Mouse (Mus musculus) left cerebral cortex, postnatal 36 days (tissue): ENCODE data around the gene Ruvbl2. TPM values are rescaled to one million over a fixed set of nuclear protein-coding genes. Genes with fewer than 3 reads are reported as not detected.
"Not testable (repeated sequence)": the region's sequence is repeated elsewhere in the genome, so short reads cannot be mapped to it uniquely, and the experiment has no call there.

Source experiments
- DNase-seq, 2 experiments: peaks; one replicate each; pipeline ENCODE4 v3.0.0; 2021 to 2022; ENCODE audit warnings: low spot score in 2 of 2, mixed read lengths in 1 of 2
- intact Hi-C: fragments of 180-260 bp; cut with DNase I; formaldehyde crosslinking; loops from one replicate; pipeline ENCODE4 v1.15.1; 2025
- microRNA-seq: library from miRNA; unstranded; fragments of <30 nt; microRNA quantifications from one replicate; pipeline ENCODE4 v1.2.0, GENCODE M21; 2022
- total RNA-seq, 2 experiments: library from RNA; stranded (reverse); gene quantifications; 2 replicates each; pipeline ENCODE4 v1.2.3; 2021

The Ruvbl2 gene
- total RNA-seq, 2 experiments from 2014 or later, result 39.7 to 41.5 TPM

GRCm38 (mm10) chr7:45406157-45407156 lies 31.4 kb downstream of the Ruvbl2 start:
- no peak for DNase-seq
- intact Hi-C loops, result no loop called here

- intact Hi-C loops, result no loop called here
- peak; percentile 58 to 61 for DNase-seq
These were observed 32.5 kb downstream of the Ruvbl2 start, which contains the start of gene Kcna7 for GRCm38 (mm10) chr7:45405091-45406075. Kcna7 (plus strand) TSS chr7:45405653.

- intact Hi-C loops, result no loop called here
- no peak for DNase-seq
These were observed 34.2 kb downstream of the Ruvbl2 start for GRCm38 (mm10) chr7:45403532-45404261.

GRCm38 (mm10) chr7:45401521-45402085 lies 36.3 kb downstream of the Ruvbl2 start:
- intact Hi-C loops, result no loop called here
- DNase-seq, result no peak

GRCm38 (mm10) chr7:45396787-45397186 lies 41.1 kb downstream of the Ruvbl2 start:
- intact Hi-C loops, result loop anchor here (10.0 kb wide), 1 partner anchor 92 kb away; no protein-coding TSS in a partner anchor
- DNase-seq, result no peak

- intact Hi-C loops, result loop anchor here (10.0 kb wide), 1 partner anchor 92 kb away; no protein-coding TSS in a partner anchor
- not testable (repeated sequence) for DNase-seq
These were observed 41.5 kb downstream of the Ruvbl2 start for GRCm38 (mm10) chr7:45396337-45396775.

GRCm38 (mm10) chr7:45395578-45396336 lies 42.1 kb downstream of the Ruvbl2 start, which contains the start of gene Snrnp70:
Snrnp70 (minus strand) TSS chr7:45395742.
- DNase-seq, result peak; percentile 100
- intact Hi-C loops, result loop anchor here (10.0 kb wide), 1 partner anchor 91 kb away; no protein-coding TSS in a partner anchor

GRCm38 (mm10) chr7:45395129-45395541 lies 42.8 kb downstream of the Ruvbl2 start:
- intact Hi-C loops, result loop anchor here (10.0 kb wide), 1 partner anchor 90 kb away; no protein-coding TSS in a partner anchor
- DNase-seq, result no peak

- DNase-seq, result no peak
- intact Hi-C loops, result no loop called here
These were observed 51.8 kb downstream of the Ruvbl2 start for GRCm38 (mm10) chr7:45386077-45386476.

- no peak for DNase-seq
- intact Hi-C loops, result loop anchor here (2.0 kb wide), 1 partner anchor 15 kb away; no protein-coding TSS in a partner anchor
These were observed 61.8 kb downstream of the Ruvbl2 start for GRCm38 (mm10) chr7:45376057-45376456.

GRCm38 (mm10) chr7:45374620-45375019 lies 63.3 kb downstream of the Ruvbl2 start:
- DNase-seq, result no peak
- intact Hi-C loops, result no loop called here

GRCm38 (mm10) chr7:45372371-45372770 lies 65.5 kb downstream of the Ruvbl2 start:
- no peak for DNase-seq
- intact Hi-C loops, result no loop called here

Small RNAs within 50 kb of the gene (microRNA-seq; reads per million reads assigned to microRNA genes)
- not detected for gene Gm22133

Other genes starting within 250 kb of the Ruvbl2 start
- 1 to 10 TPM; 5.1 to 5.2 TPM for gene Ccdc155, start 233.2 kb downstream of the Ruvbl2 start, total RNA-seq
- 10 to 100 TPM; 25.9 to 29.9 TPM for gene Dkkl1, start 225.9 kb downstream of the Ruvbl2 start, total RNA-seq
- gene Tead2, start 222.3 kb downstream of the Ruvbl2 start, total RNA-seq, result 1 to 10 TPM; 3.9 to 5.6 TPM
- 1 to 10 TPM; 5.0 to 5.9 TPM for gene Cd37, start 199.0 kb downstream of the Ruvbl2 start, total RNA-seq
- gene Slc6a16, start 197.0 kb downstream of the Ruvbl2 start, total RNA-seq, result 1 to 10 TPM; 1.2 to 1.6 TPM
- not detected for gene Slc6a21, start 160.6 kb downstream of the Ruvbl2 start, total RNA-seq
- 10 to 100 TPM; 18.0 to 20.9 TPM for gene Trpm4, start 104.3 kb downstream of the Ruvbl2 start, total RNA-seq
- gene Hrc, start 102.8 kb downstream of the Ruvbl2 start, total RNA-seq, result under 1 TPM; 0.27 to 0.52 TPM
- gene Ppfia3, start 71.1 kb downstream of the Ruvbl2 start, total RNA-seq, result 100 to 1,000 TPM; 154 to 168 TPM
- gene Lin7b, start 67.5 kb downstream of the Ruvbl2 start, total RNA-seq, result 100 to 1,000 TPM; 164 to 189 TPM
- gene Snrnp70, start 42.4 kb downstream of the Ruvbl2 start, total RNA-seq, result 100 to 1,000 TPM; 273 to 486 TPM
- not detected for gene Kcna7, start 32.4 kb downstream of the Ruvbl2 start, total RNA-seq
- not detected for gene Ntf5, start 24.4 kb downstream of the Ruvbl2 start, total RNA-seq
- not detected for gene Lhb, start 17.3 kb downstream of the Ruvbl2 start, total RNA-seq
- gene Gys1, start 3.3 kb downstream of the Ruvbl2 start, total RNA-seq, result 10 to 100 TPM; 14.1 to 16.9 TPM
- 100 to 1,000 TPM; 198 to 232 TPM for gene Ftl1, start 21.8 kb upstream of the Ruvbl2 start, total RNA-seq
- 10 to 100 TPM; 63.6 to 64.0 TPM for gene Bax, start 28.8 kb upstream of the Ruvbl2 start, total RNA-seq
- not detected for gene Tulp2, start 43.8 kb upstream of the Ruvbl2 start, total RNA-seq
- gene Gm45808, start 48.7 kb upstream of the Ruvbl2 start, total RNA-seq, result under 1 TPM in 1 of 2 experiments, not detected in 1; 0.57 TPM
- gene Dhdh, start 50.7 kb upstream of the Ruvbl2 start, total RNA-seq, result 1 to 10 TPM; 4.0 to 4.8 TPM
- 10 to 100 TPM; 96.8 to 98.9 TPM for gene Nucb1, start 72.3 kb upstream of the Ruvbl2 start, total RNA-seq
- gene Ppp1r15a, start 88.2 kb upstream of the Ruvbl2 start, total RNA-seq, result 10 to 100 TPM; 24.2 to 31.3 TPM
- 1 to 10 TPM; 3.7 to 5.2 TPM for gene Plekha4, start 88.2 kb upstream of the Ruvbl2 start, total RNA-seq
- gene Hsd17b14, start 116.8 kb upstream of the Ruvbl2 start, total RNA-seq, result under 1 TPM in 1 of 2 experiments, not detected in 1; 0.39 TPM
- gene Bcat2, start 132.1 kb upstream of the Ruvbl2 start, total RNA-seq, result 10 to 100 TPM; 18.8 to 27.5 TPM
- not detected for gene Fgf21, start 177.4 kb upstream of the Ruvbl2 start, total RNA-seq
- gene Fut1, start 179.2 kb upstream of the Ruvbl2 start, total RNA-seq, result not detected
- not detected for gene Izumo1, start 183.7 kb upstream of the Ruvbl2 start, total RNA-seq
- gene Rasip1, start 189.4 kb upstream of the Ruvbl2 start, total RNA-seq, result 1 to 10 TPM; 6.9 to 8.0 TPM
- gene Mamstr, start 201.9 kb upstream of the Ruvbl2 start, total RNA-seq, result 1 to 10 TPM; 4.1 to 5.1 TPM
- under 1 TPM in 1 of 2 experiments, not detected in 1; 0.63 TPM for gene Fut2, start 228.3 kb upstream of the Ruvbl2 start, total RNA-seq
- 1 to 10 TPM; 4.2 to 5.7 TPM for gene Ntn5, start 245.9 kb upstream of the Ruvbl2 start, total RNA-seq